Mouse (Mus musculus) liver, postnatal 0 days (tissue): ENCODE results near the gene Myo18a.

Experiments used
- CTCF ChIP-seq: sonication (generic); IDR thresholded peaks from 2 replicates; pipeline ENCODE4 v1.5.1; 2016; ENCODE audit warnings: antibody characterized with exemption, low read depth
- EP300 ChIP-seq: IDR thresholded peaks from 2 replicates; pipeline ENCODE4 v1.6.1; 2016; ENCODE audit warnings: antibody characterized with exemption, low read depth, mild to moderate bottlenecking

GRCm38 (mm10) chr11:77843906-77844200 lies 80.8 kb downstream of the Myo18a start:
- no peak for TF ChIP-seq CTCF
- no peak for TF ChIP-seq EP300
